Mouse (Mus musculus): ENCODE measurements at regions not wholly inside any gene's neighbourhood (a gene's known extent, or its start where the extent isn't known, plus 50 kb on each side); places are given as distances from the start of the nearest gene placed in this dataset.

DNA sequence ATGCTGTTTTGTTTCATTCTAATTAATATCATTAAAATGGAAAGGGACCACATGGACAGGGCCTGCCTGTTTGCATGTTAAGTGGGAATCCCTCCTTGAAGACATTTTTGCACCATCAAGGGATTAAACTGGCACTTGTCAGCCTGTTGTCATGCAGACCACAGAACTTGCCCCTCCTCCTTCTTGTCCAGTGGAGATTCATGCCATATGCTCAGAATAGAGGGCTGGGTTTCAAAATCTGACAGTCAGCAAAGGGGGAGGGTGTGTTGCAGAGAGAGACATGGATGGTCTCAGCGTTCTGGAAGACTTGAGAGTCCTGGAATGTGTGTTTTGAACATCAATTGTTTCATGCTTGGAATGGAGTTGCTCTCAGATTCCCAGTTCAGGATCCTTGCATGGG is 149.2 kb downstream of the Vgll3 start:
- Histone ChIP-seq H3K9me3 (replicated peaks; ENCODE audit: insufficient read depth, low read length) (no peaks in the 10 kb centered on the region), H3K36me3 (ENCODE audit: control insufficient read depth in 1 of 2, insufficient read depth in 2 of 2, low read length in 2 of 2) (no peaks in the 10 kb centered on the region), H3K79me2 (ENCODE audit: control insufficient read depth, insufficient read depth, low read length, poor library complexity) (no peaks in the 10 kb centered on the region), H3K9ac (ENCODE audit: control insufficient read depth, low read depth, low read length, poor library complexity, severe bottlenecking) (no peak overlapping the region), H3K4me3 (ENCODE audit: control insufficient read depth in 1 of 2, insufficient read depth in 1 of 2, low read depth in 2 of 2, low read length in 2 of 2) (no peak overlapping the region), H3K27ac (ENCODE audit: control insufficient read depth, low read depth, low read length) (no peak overlapping the region), H3K4me1 (ENCODE audit: control insufficient read depth in 1 of 2, insufficient read depth in 2 of 2, low read length in 2 of 2) (no peaks in the 10 kb centered on the region), H3K27me3 (ENCODE audit: control insufficient read depth in 1 of 2, insufficient read depth in 2 of 2, low read length in 2 of 2) (no peaks in the 10 kb centered on the region)
- no peak for TF ChIP-seq USF1 (IDR thresholded peaks at IDR 0.05; ENCODE audit: low read depth, low read length)
- no peak for TF ChIP-seq JUND (IDR thresholded peaks at IDR 0.05; ENCODE audit: low read depth, low read length)
- TF ChIP-seq TAL1 (IDR thresholded peaks at IDR 0.05; ENCODE audit: low read length) = no peak
- no peak for TF ChIP-seq ZKSCAN1 (IDR thresholded peaks at IDR 0.05; ENCODE audit: low read depth, low read length)
- TF ChIP-seq HCFC1 (IDR thresholded peaks at IDR 0.05; ENCODE audit: low read depth, low read length) = no peak
- TF ChIP-seq E2F4 (IDR thresholded peaks at IDR 0.05; ENCODE audit: borderline replicate concordance, low read depth, low read length) = no peak
- no peak for TF ChIP-seq MAFK (IDR thresholded peaks at IDR 0.05; ENCODE audit: borderline replicate concordance, low read depth, low read length)
- no peak for TF ChIP-seq POLR2AphosphoS5 (IDR thresholded peaks at IDR 0.05; ENCODE audit: borderline replicate concordance, low read depth, low read length)
- TF ChIP-seq CHD1 (IDR thresholded peaks at IDR 0.05; ENCODE audit: low read depth, low read length) = no peak
- no peak for TF ChIP-seq USF2 (IDR thresholded peaks at IDR 0.05; ENCODE audit: borderline replicate concordance in 1 of 2, insufficient read depth in 1 of 2, low read depth in 1 of 2, low read length in 2 of 2)
- no peak for TF ChIP-seq SIN3A (IDR thresholded peaks at IDR 0.05; ENCODE audit: low read length)
- TF ChIP-seq GATA1 (IDR thresholded peaks at IDR 0.05; ENCODE audit: low read depth, low read length) = no peak
- TF ChIP-seq SMC3 (IDR thresholded peaks at IDR 0.05; ENCODE audit: low read depth, low read length) = no peak
- no peak for TF ChIP-seq MYC (IDR thresholded peaks at IDR 0.05; ENCODE audit: low read depth, low read length)
- TF ChIP-seq GABPA (IDR thresholded peaks at IDR 0.05; ENCODE audit: low read depth, low read length) = no peak
- no peak for TF ChIP-seq CHD2 (IDR thresholded peaks at IDR 0.05; ENCODE audit: low read length)
- TF ChIP-seq TCF12 (IDR thresholded peaks at IDR 0.05; ENCODE audit: low read depth, low read length) = no peak
- DNase-seq (ENCODE audit: low read depth, low spot score) = no peak

DNA sequence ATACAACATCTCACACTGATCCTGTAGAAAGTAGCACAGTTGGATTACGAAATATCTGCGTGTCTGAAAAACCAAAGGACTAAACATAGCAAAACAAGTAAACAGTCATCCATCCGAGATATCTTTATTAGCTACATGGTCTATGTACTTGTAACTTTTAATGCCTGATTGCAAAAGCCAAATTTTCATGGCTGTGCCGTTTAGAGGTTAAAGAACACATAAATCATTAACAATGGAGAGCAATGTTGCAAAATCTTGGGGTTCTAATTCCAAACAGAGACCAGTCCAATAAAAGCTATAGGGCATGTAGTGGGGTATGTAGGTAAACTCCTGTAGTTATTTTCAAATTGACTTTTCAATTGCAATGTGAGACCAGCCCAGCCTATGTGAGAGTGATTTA is 162.0 kb downstream of the Vgll3 start:
- Histone ChIP-seq H3K4me3 (ENCODE audit: control insufficient read depth in 1 of 2, insufficient read depth in 1 of 2, low read depth in 2 of 2, low read length in 2 of 2) (no peak overlapping the region), H3K27ac (ENCODE audit: control insufficient read depth, low read depth, low read length) (no peak overlapping the region), H3K9me3 (replicated peaks; ENCODE audit: insufficient read depth, low read length) (no peaks in the 10 kb centered on the region), H3K27me3 (ENCODE audit: control insufficient read depth in 1 of 2, insufficient read depth in 2 of 2, low read length in 2 of 2) (no peaks in the 10 kb centered on the region), H3K79me2 (ENCODE audit: control insufficient read depth, insufficient read depth, low read length, poor library complexity) (no peaks in the 10 kb centered on the region), H3K4me1 (ENCODE audit: control insufficient read depth in 1 of 2, insufficient read depth in 2 of 2, low read length in 2 of 2) (no peaks in the 10 kb centered on the region), H3K9ac (ENCODE audit: control insufficient read depth, low read depth, low read length, poor library complexity, severe bottlenecking) (no peak overlapping the region), H3K36me3 (ENCODE audit: control insufficient read depth in 1 of 2, insufficient read depth in 2 of 2, low read length in 2 of 2) (no peaks in the 10 kb centered on the region)
- DNase-seq (ENCODE audit: low read depth, low spot score) = no peak
- TF ChIP-seq ELF1 (IDR thresholded peaks at IDR 0.05; ENCODE audit: low read depth, low read length) (no peak), SMC3 (IDR thresholded peaks at IDR 0.05; ENCODE audit: low read depth, low read length) (no peak), POLR2AphosphoS2 (IDR thresholded peaks at IDR 0.05; ENCODE audit: low read length) (no peak), TAL1 (IDR thresholded peaks at IDR 0.05; ENCODE audit: low read length) (no peak), GATA1 (IDR thresholded peaks at IDR 0.05; ENCODE audit: low read depth, low read length) (no peak), RCOR1 (IDR thresholded peaks at IDR 0.05; ENCODE audit: low read depth, low read length) (no peak), MAZ (IDR thresholded peaks at IDR 0.05; ENCODE audit: low read depth, low read length) (no peak), USF2 (IDR thresholded peaks at IDR 0.05; ENCODE audit: borderline replicate concordance in 1 of 2, insufficient read depth in 1 of 2, low read depth in 1 of 2, low read length in 2 of 2) (no peak), ZC3H11A (IDR thresholded peaks at IDR 0.05; ENCODE audit: low read depth, low read length) (no peak), JUND (IDR thresholded peaks at IDR 0.05; ENCODE audit: low read depth, low read length) (no peak)

Data from MEL (cell line).